Mouse (Mus musculus) bone marrow macrophage, adult 2 months (primary cell): ENCODE data around the gene Cpm.

Source experiments
- CTCF ChIP-seq: IDR thresholded peaks from 2 replicates; pipeline ENCODE4 v1.5.1; 2012; ENCODE audit warnings: low read depth, mild to moderate bottlenecking, low read length, moderate library complexity
- POLR2A ChIP-seq: IDR thresholded peaks from 2 replicates; pipeline ENCODE4 v1.6.1; 2012; ENCODE audit warnings: mild to moderate bottlenecking, low read depth, low read length, borderline replicate concordance

- TF ChIP-seq POLR2A (no peak), CTCF (no peak)
Measured at GRCm38 (mm10) chr10:117606423-117606822, 22.9 kb upstream of the Cpm start.
